Mouse (Mus musculus) G1E (cell line): ENCODE results near the gene Mettl27. TPM values are rescaled to one million over a fixed set of nuclear protein-coding genes. Genes with fewer than 3 reads are reported as not detected.

Source experiments
- ATAC-seq: 2 replicates; pipeline ENCODE4 v1.8.0; 2016; ENCODE audit warnings: mild to moderate bottlenecking; ENCODE audit not compliant: insufficient number of reproducible peaks, poor library complexity, low FRiP score, severe bottlenecking; ENCODE audit errors: extremely low read depth
- DNase-seq: peaks from one replicate; pipeline ENCODE4 v3.0.0; 2012; ENCODE audit warnings: low spot score
- H3K27me3 ChIP-seq: 2 replicates; pipeline ENCODE4 v1.6.1; 2012; ENCODE audit warnings: mild to moderate bottlenecking, low read length, inconsistent platforms; ENCODE audit not compliant: insufficient read depth
- H3K36me3 ChIP-seq: replicated peaks from 2 replicates; pipeline ENCODE3; 2012; ENCODE audit warnings: mild to moderate bottlenecking, inconsistent platforms
- H3K4me1 ChIP-seq: 2 replicates; pipeline ENCODE4 v1.6.1; 2012; ENCODE audit warnings: low read depth, low read length, inconsistent platforms, mixed read lengths; ENCODE audit not compliant: insufficient read depth
- H3K4me3 ChIP-seq: 2 replicates; pipeline ENCODE4 v1.5.1; 2012; ENCODE audit warnings: low read depth, mild to moderate bottlenecking, inconsistent platforms, low read length, moderate library complexity, mixed read lengths
- H3K9me3 ChIP-seq: replicated peaks from 2 replicates; pipeline ENCODE4 v1.6.1; 2012; ENCODE audit warnings: inconsistent platforms
- CTCF ChIP-seq: IDR thresholded peaks from 2 replicates; pipeline ENCODE4 v1.5.1; 2012; ENCODE audit warnings: low read depth, low read length, inconsistent platforms, mixed read lengths
- GATA1 ChIP-seq: IDR thresholded peaks from 2 replicates; pipeline ENCODE4 v1.6.1; 2012; ENCODE audit warnings: borderline replicate concordance, low read length, inconsistent platforms, mixed read lengths
- GATA2 ChIP-seq: IDR thresholded peaks from 2 replicates; pipeline ENCODE4 v1.6.1; 2012; ENCODE audit warnings: low read depth, low read length, inconsistent platforms, borderline replicate concordance
- POLR2AphosphoS5 ChIP-seq: IDR thresholded peaks from 2 replicates; pipeline ENCODE4 v1.6.1; 2012; ENCODE audit warnings: low read depth, low read length, inconsistent platforms; ENCODE audit not compliant: insufficient replicate concordance
- TAL1 ChIP-seq: conservative IDR thresholded peaks from 2 replicates; pipeline ENCODE4 v1.6.1; 2012; ENCODE audit warnings: low read depth, low read length, inconsistent platforms, mixed read lengths
- polyA plus RNA-seq: library from polyadenylated mRNA; stranded (reverse); fragments of >175 nt; gene quantifications from 2 replicates; pipeline ENCODE4 v1.2.3, GENCODE M21; 2012
- total RNA-seq, 2 experiments: library from RNA; stranded (forward) in 1 of 2; stranded (reverse) in 1 of 2; fragments of 200-1000 nt in 1 of 2; fragments of >200 nt in 1 of 2; fragmentation: Nextera tagmentation in 1 of 2; gene quantifications; 2 replicates each; pipeline ENCODE4 v1.2.3; 2014 to 2017

Gene Mettl27
- total and polyA plus RNA-seq, 3 experiments = 5.6 to 11.7 (median 6.6) TPM

DNA sequence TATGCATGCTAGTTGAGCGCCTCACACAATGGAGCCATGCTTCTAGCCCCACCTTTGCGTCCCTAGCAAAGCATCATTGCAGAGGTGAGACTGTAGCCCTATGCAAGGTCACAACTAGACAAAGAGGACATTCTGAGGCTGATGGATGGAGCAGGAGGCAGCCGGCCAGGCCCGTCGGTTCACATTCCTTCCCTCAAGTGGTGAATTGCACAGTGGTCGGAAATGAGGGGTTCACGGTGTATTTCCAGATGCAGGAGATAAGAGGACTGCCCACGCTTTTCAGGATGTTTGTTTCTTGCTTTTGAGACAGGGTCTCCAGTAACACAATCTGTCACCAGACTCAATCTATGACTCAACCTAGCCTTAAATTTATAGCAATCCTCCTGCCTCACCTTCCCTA, 38.5 kb downstream of the Mettl27 start:
- ATAC-seq (no peak), DNase-seq (no peak)
- Histone ChIP-seq H3K36me3 (no peaks in the 10 kb centered on the region), H3K9me3 (no peaks in the 10 kb centered on the region), H3K27me3 (no peaks in the 10 kb centered on the region), H3K4me1 (peaks cover 74% of the 10 kb centered on the region), H3K4me3 (no peak overlapping the region)
- TF ChIP-seq GATA2 (no peak), POLR2AphosphoS5 (no peak), CTCF (no peak), TAL1 (no peak), GATA1 (no peak)

DNA sequence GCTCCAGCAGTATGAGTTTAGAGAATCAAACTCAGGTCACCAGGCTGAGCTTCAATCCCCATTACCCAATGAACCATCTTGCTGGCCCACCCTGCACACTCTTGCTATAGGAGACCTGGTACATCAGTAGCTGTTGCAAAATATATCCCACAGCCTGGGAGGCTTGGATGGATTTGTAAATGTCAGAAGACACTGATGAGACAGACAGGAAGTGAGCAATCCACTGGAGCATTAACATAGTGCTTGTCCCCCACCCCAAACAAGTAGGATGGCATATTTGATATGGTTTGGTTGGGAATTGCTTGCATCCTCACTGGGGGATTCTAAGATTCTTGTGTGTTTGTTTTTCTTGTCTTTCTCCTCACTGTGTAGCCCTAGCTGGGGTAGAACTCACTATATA, 40.9 kb downstream of the Mettl27 start:
- Histone ChIP-seq H3K27me3 (no peaks in the 10 kb centered on the region), H3K4me1 (peaks cover 77% of the 10 kb centered on the region), H3K36me3 (no peaks in the 10 kb centered on the region), H3K9me3 (no peaks in the 10 kb centered on the region), H3K4me3 (no peak overlapping the region; the same call in 1 of the 2 replicates)
- DNase-seq = no peak
- no peak for ATAC-seq
- TF ChIP-seq CTCF (no peak), GATA2 (no peak), TAL1 (no peak), GATA1 (no peak), POLR2AphosphoS5 (no peak)

DNA sequence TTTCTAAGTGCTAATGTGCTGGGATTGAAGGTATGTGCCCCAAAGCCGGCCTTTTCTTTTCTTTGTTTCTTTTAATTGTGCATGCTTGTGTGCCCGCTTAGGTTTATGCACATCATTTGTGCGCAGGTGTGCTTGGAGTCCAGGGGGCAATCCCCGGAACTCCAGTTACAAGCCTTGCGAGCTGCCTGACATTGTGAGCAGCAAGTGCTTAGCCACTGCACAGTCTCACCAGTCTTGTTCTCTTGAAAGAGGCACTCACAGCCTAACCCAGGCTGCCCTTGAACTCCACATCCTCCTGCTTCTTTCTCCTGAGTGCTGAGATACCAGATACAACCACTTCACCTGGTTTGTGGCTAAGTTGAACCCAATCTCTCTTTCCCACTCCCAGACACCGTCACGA, 41.4 kb downstream of the Mettl27 start:
- no peak for DNase-seq
- no peaks in the 10 kb centered on the region for H3K27me3 ChIP-seq
- peak overlapping the region; percentile 45; the same call in 1 of the 2 replicates for H3K4me3 ChIP-seq
- H3K4me1 ChIP-seq = peaks cover 79% of the 10 kb centered on the region
- no peak for ATAC-seq
- no peaks in the 10 kb centered on the region for H3K9me3 ChIP-seq
- H3K36me3 ChIP-seq = no peaks in the 10 kb centered on the region
- TF ChIP-seq GATA2 (no peak), GATA1 (no peak), POLR2AphosphoS5 (no peak), TAL1 (no peak), CTCF (no peak)

DNA sequence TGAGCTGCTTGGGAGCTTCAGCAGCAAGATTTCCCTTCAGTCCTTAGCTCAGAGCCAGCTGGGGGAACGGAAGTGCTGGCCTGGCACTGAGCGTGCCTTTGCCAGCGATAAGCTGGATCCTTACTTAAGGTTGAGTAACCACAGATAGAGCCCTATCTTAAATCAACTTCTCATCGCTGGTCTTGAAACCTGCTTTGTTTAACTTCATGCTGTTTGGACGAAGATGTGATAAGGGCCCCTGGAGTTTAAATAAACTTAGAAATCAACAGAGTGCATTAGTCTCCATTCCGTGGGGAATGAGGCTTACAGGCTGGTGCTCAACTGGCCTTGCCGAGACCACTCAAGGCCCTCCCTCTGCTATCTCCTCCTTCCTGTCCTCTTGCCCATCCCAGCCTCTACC, 42.1 kb downstream of the Mettl27 start:
- peak; percentile 67 for ATAC-seq
- no peak for TF ChIP-seq GATA1
- peak; percentile 77 for TF ChIP-seq TAL1
- Histone ChIP-seq H3K4me1 (peaks cover 83% of the 10 kb centered on the region), H3K9me3 (no peaks in the 10 kb centered on the region), H3K27me3 (no peaks in the 10 kb centered on the region), H3K4me3 (peak overlapping the region; percentile 45; the same call in 1 of the 2 replicates), H3K36me3 (no peaks in the 10 kb centered on the region)
- peak; percentile 55 for DNase-seq

DNA sequence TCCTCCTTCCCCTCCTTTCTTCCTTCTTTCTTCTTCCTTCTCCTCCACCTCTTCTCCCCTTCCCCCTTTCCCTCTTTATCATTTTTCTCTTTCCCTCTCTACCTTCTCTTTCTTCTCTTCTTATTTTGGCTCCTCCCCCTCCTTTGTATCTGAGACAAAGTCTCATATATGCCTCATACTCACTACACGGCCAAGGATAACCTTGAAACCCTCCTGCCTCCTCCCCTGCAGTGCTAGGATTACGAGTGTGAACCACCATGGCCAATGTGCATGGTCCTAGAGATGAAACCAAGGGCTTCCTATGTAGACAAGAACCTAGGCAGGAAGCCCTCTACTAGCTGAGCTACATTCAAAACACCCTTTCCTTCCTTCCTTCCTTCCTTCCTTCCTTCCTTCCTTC, 42.8 kb downstream of the Mettl27 start:
- Histone ChIP-seq H3K9me3 (no peaks in the 10 kb centered on the region), H3K27me3 (no peaks in the 10 kb centered on the region), H3K4me1 (peaks cover 85% of the 10 kb centered on the region), H3K4me3 (no peak overlapping the region; the same call in 1 of the 2 replicates), H3K36me3 (no peaks in the 10 kb centered on the region)
- no peak for TF ChIP-seq GATA1
- TF ChIP-seq GATA2 = no peak
- TF ChIP-seq CTCF = no peak
- TF ChIP-seq POLR2AphosphoS5 = no peak
- no peak for TF ChIP-seq TAL1
- ATAC-seq (no peak), DNase-seq (no peak)

DNA sequence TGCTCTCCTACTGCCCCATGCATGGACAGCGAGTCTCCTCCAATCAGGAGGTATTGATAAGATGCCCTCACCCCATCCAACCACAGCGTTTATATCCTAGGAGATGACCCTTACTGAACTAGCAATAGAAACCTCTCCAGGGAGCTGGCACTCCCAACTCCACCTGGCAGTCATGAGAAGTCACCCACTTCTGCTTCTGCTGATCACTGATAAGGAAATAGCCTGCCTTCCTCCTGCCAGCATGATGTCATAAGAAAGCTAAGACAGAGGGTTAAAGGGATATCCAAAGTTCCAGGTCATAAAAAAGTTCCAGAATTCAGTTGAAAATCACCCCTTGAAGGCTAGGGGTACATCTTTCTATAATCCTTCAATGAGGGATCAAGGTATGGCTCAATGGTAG, 44.0 kb downstream of the Mettl27 start:
- no peak for TF ChIP-seq GATA2
- TF ChIP-seq TAL1 = peak; percentile 81
- Histone ChIP-seq H3K36me3 (no peaks in the 10 kb centered on the region), H3K27me3 (no peaks in the 10 kb centered on the region), H3K4me3 (peak overlapping the region; percentile 52; the same call in 1 of the 2 replicates), H3K4me1 (peaks cover 88% of the 10 kb centered on the region), H3K9me3 (no peaks in the 10 kb centered on the region)
- DNase-seq (peak; percentile 49), ATAC-seq (peak; percentile 30)

DNA sequence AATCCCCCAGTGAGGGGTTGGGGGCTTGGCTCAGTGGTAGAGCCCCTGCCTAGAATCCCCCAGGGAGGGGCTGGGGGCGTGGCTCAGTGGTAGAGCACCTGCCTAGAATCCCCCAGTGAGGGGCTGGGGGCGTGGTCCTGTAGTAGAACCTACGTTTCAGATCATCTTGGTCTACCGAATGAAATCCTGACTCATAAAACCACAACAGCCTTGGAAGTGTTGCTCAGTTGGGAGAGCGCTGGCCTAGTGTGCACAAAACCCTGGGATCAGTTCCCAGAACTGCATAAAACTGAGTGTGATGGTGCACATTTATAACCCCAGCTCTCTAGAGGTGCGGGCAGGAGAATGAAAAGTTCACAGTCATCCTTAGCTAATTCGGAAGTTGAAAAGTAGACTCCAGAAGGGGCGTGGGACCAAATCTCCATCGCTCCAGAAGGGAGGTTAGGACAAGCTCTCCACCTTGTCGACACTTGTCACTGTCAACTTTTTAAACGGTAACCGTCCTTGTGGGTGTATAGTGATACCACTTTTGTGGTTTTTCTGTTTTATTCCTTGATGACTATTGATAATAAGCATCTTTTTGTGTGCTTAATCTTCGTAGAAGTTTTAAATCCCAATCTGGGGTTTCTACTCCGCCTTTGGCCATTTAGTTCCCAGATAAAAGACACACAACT, 44.5 kb downstream of the Mettl27 start:
- Histone ChIP-seq H3K9me3 (no peaks in the 10 kb centered on the region), H3K4me1 (peaks cover 93% of the 10 kb centered on the region), H3K27me3 (no peaks in the 10 kb centered on the region), H3K4me3 (peak overlapping the region; percentile 52; the same call in 1 of the 2 replicates), H3K36me3 (no peaks in the 10 kb centered on the region)
- no peak for DNase-seq
- TF ChIP-seq GATA1 (no peak), POLR2AphosphoS5 (no peak), GATA2 (no peak), TAL1 (peak; percentile 54), CTCF (no peak)
- ATAC-seq = peak; percentile 29
